Mouse (Mus musculus) E14TG2a.4 (cell line): ENCODE measurements around the gene Cluh.

Source experiments
- H3K27me3 ChIP-seq: 2 replicates; pipeline ENCODE4 v1.6.1; 2014; ENCODE audit warnings: low read length, control low read depth; ENCODE audit not compliant: insufficient read depth
- H3K36me3 ChIP-seq: 2 replicates; pipeline ENCODE4 v1.6.1; 2014; ENCODE audit warnings: low read length, control low read depth; ENCODE audit not compliant: insufficient read depth
- H3K4me1 ChIP-seq: replicated peaks from 2 replicates; pipeline ENCODE4 v1.6.1; 2014; ENCODE audit warnings: low read depth, low read length, control low read depth
- H3K4me3 ChIP-seq: replicated peaks from 2 replicates; pipeline ENCODE4 v1.5.1; 2014; ENCODE audit warnings: mild to moderate bottlenecking, low read length
- H3K9me3 ChIP-seq: 2 replicates; pipeline ENCODE4 v1.6.1; 2014; ENCODE audit warnings: low read length, control low read depth
- CTCF ChIP-seq: conservative IDR thresholded peaks from 2 replicates; pipeline ENCODE4 v1.5.1; 2014; ENCODE audit warnings: low read length
- NANOG ChIP-seq: IDR thresholded peaks from 2 replicates; pipeline ENCODE4 v1.6.1; 2014; ENCODE audit warnings: borderline replicate concordance, low read length, mixed read lengths
- POU5F1 ChIP-seq: IDR thresholded peaks from 2 replicates; pipeline ENCODE4 v1.6.1; 2014; ENCODE audit warnings: low read length, borderline replicate concordance

Cluh gene

DNA sequence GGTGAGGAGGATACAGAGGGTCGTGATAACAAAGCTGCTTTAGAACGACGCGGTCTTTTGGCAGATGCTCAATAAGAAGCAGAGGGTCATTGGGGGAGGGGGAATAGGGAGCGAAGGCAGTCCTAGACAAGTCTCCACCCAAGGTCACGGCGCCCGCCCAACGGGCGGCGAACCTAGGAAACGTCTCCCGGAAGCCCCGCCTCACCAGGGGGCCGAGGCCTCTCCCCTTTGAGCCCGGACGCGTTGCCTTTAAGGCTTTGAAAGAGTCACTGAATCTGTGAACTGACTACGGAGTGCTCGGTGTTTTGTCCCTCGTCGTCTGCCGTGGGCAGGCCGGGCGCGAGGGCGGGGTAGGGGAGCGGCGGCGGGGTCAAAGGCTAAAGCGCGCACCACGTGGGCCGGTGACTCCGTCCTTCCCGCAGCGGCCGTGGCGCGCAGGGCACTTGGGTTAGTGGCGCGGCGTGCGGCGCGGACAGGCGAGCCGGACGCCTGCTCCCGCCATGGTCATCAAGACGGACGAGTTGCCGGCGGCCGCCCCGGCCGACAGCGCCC lies at the start of gene Cluh:
Gene Cluh (plus strand): TSS at position 401 of the 552 bp plus-strand sequence.
- H3K27me3 ChIP-seq: no peaks in the 10 kb centered on the region
- peak within 1 kb of the TSS; percentile 99 for H3K4me3 ChIP-seq
- TF ChIP-seq NANOG: no peak
- TF ChIP-seq POU5F1: no peak
- no peak for TF ChIP-seq CTCF
- peaks cover 37% of the 10 kb centered on the region for H3K36me3 ChIP-seq
- H3K9me3 ChIP-seq: no peaks in the 10 kb centered on the region
- H3K4me1 ChIP-seq: peaks cover 72% of the 10 kb centered on the region

DNA sequence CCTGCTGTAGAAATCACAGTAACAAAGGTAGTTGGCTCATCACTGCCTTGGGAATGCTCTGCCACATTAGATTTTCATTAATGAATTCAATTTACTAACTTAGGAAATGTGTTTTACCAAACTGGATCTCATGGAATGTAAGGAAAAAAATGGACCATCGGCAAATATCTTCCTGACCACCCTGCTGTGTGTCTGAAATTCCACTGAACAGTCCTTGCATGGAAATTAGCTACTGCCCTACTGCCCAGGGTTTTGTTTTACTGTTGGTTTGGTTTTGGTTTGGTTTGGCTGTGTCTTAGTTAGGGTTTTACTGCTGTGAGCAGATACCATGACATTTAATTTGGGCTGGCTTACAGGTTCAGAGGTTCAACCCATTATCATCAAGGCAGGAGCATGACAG lies 47.0 kb upstream of the Cluh start:
- Histone ChIP-seq H3K27me3 (no peaks in the 10 kb centered on the region), H3K36me3 (no peaks in the 10 kb centered on the region), H3K9me3 (peaks cover 4% of the 10 kb centered on the region), H3K4me1 (peaks cover 9% of the 10 kb centered on the region), H3K4me3 (no peak overlapping the region)
- TF ChIP-seq NANOG: no peak
- TF ChIP-seq CTCF: no peak
- no peak for TF ChIP-seq POU5F1

DNA sequence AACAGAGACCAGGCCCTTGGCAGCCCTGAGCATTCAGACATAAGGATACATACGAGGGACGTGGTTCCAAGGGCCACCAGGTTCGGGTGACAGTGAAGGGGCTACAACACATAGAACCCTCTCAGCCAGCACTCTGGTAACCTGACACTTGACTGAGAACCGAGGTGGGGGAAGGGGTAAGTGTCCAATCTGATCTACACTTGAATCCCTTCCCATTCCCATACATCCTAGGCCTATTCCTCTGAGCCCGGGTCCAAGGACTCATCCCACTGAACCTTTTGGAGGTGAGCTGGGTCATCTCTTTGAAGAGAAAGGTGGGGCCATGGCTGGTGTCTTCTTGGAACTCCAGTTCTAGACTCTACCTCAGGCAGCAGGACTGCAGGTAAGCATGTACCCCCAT lies 39.2 kb upstream of the Cluh start:
- H3K27me3 ChIP-seq: peaks cover 3% of the 10 kb centered on the region; the same call in 1 of the 2 replicates
- no peaks in the 10 kb centered on the region for H3K36me3 ChIP-seq
- peak overlapping the region; percentile 80 for H3K4me3 ChIP-seq
- no peaks in the 10 kb centered on the region for H3K9me3 ChIP-seq
- TF ChIP-seq NANOG (no peak), CTCF (no peak), POU5F1 (no peak)
- peaks cover 47% of the 10 kb centered on the region for H3K4me1 ChIP-seq

DNA sequence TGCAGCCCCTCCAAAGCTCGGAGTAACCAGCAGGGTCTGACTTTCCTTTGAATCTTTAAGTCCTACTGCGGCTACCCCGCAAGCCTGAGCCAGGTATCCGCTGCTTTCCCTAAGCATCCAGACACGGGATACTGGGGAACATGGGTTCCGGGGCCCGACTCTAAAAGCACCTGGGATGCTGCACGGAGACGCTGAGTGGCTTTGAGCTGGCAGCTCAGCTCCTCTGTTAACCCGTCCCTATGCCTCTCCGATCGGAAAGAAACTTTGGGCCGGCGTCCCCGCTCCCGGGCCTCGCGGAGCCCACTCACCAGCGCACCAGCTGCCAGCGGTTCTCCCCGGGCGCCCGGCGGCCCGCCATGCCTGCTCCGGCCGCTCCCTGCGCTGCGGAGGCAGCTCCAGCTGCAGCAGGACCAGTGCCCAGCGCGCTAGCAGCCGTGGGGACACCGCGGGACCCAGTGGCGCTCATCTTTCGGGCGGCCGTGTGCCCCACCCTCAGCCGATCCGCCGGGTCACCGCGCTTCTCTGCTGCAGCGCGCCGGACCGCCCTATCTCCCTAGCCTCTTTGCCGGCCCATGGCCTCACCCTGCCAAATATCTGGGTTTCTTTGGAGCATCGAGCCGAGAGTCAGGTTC lies 38.6 kb upstream of the Cluh start, which contains the start of gene Rap1gap2:
Gene Rap1gap2 (minus strand): TSS at position 371 of the 632 bp plus-strand sequence.
- TF ChIP-seq POU5F1 (no peak), CTCF (no peak), NANOG (no peak)
- peaks cover 47% of the 10 kb centered on the region for H3K4me1 ChIP-seq
- H3K27me3 ChIP-seq: peaks cover 3% of the 10 kb centered on the region; the same call in 1 of the 2 replicates
- H3K4me3 ChIP-seq: peak within 1 kb of the TSS; percentile 80
- no peaks in the 10 kb centered on the region for H3K9me3 ChIP-seq
- H3K36me3 ChIP-seq: no peaks in the 10 kb centered on the region

DNA sequence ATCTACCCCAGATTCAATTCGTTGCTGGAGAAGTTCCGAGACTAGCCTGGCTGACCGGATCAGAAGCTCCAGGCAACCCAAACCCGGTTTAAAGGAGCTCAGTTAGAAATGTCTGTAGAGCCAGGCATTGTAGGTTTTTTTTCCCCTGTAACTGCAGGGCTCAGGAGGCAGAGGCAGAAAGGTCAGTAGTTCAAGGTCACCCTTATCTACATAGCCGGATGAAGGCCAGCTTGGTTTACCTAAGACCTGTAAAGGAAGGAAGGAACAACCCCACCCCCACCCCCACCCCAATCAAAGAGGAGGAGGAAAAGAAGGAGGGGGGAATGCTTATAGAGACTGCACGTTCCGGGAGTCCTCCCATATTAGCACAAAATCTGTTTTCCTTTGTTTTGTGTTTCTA lies 37.9 kb upstream of the Cluh start:
- H3K4me3 ChIP-seq: peak overlapping the region; percentile 80
- peaks cover 47% of the 10 kb centered on the region for H3K4me1 ChIP-seq
- TF ChIP-seq CTCF (no peak), POU5F1 (no peak), NANOG (no peak)
- peaks cover 3% of the 10 kb centered on the region; the same call in 1 of the 2 replicates for H3K27me3 ChIP-seq
- H3K9me3 ChIP-seq: no peaks in the 10 kb centered on the region
- H3K36me3 ChIP-seq: no peaks in the 10 kb centered on the region

DNA sequence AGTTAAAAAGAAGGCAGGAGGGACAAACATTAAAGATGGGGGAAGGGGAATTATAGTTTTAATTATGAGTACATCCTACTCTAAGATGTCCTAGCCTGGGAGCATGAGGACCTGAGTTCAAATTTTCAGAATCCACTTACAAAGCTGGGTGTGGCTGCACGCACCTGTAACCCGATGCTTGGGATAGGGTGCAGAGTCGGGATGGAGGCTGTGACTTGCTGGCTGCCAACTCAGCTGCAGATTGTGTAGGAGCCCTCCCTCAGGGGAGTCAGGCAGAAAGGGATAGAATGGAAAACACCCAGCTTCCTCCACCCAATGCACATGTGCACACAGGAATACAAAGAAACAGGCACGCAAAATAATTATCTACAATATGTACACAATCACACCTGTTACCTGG lies 35.9 kb upstream of the Cluh start:
- Histone ChIP-seq H3K27me3 (peaks cover 16% of the 10 kb centered on the region), H3K9me3 (no peaks in the 10 kb centered on the region), H3K4me3 (no peak overlapping the region), H3K4me1 (peaks cover 37% of the 10 kb centered on the region), H3K36me3 (no peaks in the 10 kb centered on the region)
- TF ChIP-seq POU5F1 (no peak), NANOG (no peak), CTCF (no peak)

GRCm38 (mm10) chr11:74615571-74615970 lies 33.7 kb upstream of the Cluh start:
- Histone ChIP-seq H3K4me3 (no peak overlapping the region), H3K27me3 (peaks cover 27% of the 10 kb centered on the region), H3K36me3 (no peaks in the 10 kb centered on the region), H3K9me3 (no peaks in the 10 kb centered on the region), H3K4me1 (peaks cover 36% of the 10 kb centered on the region)
- TF ChIP-seq NANOG (no peak), CTCF (peak; percentile 20; the same call in 1 of the 2 replicates), POU5F1 (no peak)

DNA sequence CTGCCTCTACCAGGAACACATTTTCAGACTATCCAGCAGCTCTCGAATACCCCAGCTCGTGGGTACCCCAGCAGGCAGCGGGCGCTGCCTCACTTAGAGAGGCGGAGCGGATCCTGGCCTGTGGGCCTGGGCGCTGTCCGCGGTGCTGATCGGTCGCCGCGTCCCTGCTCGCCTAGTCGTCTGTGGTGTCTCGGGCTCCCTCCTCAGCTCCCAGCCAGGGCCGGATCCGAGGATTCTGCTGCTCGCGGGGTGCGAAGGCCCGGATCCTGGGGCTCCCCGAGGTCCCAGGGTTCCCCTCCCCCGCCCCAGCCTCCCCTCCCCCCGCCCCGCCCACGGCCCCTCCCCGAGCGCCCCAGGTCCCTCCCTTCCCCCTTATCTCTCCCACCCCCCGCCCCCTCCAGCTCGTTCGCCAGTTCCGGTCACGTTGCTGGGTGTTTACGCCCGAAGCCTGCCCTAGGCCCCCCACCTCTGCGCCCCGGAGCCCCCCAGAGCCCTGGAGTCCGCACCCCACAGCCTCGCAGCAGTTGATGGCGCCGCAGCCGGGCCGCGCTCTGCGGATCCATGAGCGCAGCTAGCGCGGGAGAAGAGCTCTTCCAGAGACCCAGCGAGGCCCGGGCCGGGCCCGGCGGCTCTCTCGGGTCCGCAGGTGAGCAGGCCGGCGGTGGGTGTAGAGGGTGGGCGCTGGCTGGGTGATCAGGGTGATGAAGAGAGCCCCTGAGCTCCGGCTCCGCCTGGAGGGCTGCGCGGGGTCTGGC lies 29.9 kb upstream of the Cluh start, which contains the start of gene Ccdc92b:
Gene Ccdc92b (plus strand): TSS at position 405 of the 755 bp plus-strand sequence.
- TF ChIP-seq CTCF: no peak
- TF ChIP-seq NANOG: no peak
- Histone ChIP-seq H3K9me3 (no peaks in the 10 kb centered on the region), H3K4me3 (peak within 1 kb of the TSS; percentile 92), H3K36me3 (peaks cover 28% of the 10 kb centered on the region), H3K4me1 (peaks cover 34% of the 10 kb centered on the region), H3K27me3 (peaks cover 31% of the 10 kb centered on the region)

DNA sequence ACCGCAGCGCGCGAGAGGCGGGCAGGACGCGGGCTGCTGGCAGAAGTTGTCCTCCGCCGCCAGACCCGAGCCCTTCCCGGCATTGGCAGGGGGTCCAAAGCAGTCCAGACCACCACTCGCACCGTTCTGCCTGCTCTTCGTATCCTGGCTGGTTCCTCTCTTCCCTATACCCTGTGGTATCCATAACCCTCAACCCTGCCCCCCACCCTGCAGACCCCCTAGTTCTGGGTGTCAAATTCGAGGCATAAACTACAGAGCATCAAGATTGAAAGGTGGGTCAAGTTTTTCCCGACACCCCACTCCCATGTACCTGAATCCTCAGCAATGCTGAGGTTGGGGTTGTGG lies 29.4 kb upstream of the Cluh start:
- Histone ChIP-seq H3K36me3 (peaks cover 32% of the 10 kb centered on the region), H3K4me3 (peak overlapping the region; percentile 92), H3K9me3 (no peaks in the 10 kb centered on the region), H3K4me1 (peaks cover 38% of the 10 kb centered on the region), H3K27me3 (peaks cover 31% of the 10 kb centered on the region)
- TF ChIP-seq CTCF (no peak), POU5F1 (no peak), NANOG (no peak)
